Mouse (Mus musculus): ENCODE measurements around the gene Gm20708. TPM values are rescaled to one million over a fixed set of nuclear protein-coding genes. Genes with fewer than 3 reads are reported as not detected.

Gene Gm20708
- total RNA-seq, 2 experiments from 2014 or later, result 0.86 to 2.6 TPM

DNA sequence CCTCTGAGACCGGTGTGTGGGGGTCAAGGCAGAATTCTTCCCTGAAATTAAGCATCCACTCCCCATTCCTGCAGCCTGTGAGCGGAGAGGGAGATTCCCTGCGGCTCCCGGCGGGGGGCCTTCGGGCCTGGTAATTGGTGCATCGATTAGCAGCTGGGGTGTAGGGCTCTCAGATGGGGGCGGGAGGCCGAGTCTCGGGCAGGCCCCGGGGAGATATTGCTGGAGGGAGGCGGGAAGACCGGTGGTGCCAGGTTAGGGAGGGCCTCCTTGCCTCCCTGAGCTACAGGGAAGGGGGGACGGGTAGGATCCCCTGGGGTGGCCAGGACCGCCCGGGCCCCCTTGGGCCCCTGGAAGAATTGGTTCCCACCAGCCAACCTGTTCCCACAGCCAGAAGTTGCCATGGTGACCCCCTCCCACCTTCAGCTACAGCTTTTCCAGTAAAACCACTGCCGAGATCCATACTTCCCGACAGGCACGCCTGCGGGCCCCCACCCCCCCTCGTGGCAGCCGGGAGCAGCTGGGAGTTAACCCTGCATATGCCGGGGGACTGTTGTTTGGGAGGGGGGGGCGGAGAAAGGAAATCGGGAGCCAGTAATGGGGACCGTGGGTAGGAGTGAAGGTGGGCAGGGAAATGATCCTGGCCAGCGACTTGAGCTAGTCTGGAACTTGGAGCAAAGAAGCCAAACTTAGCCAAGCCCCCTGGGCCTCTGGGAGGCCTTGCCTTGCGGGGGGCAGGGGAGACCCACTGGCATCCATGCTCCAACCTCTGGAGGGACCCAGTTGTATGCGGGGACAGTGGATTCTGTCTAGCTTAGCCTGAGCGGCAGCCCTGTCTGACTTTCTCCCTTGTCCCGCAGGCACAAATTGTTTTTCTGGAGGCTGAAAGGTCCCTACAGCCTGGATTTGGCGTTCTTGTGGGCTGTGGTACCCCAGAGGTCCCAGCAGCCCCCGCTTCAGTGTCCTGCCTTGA is 79.7 kb downstream of the Gm20708 start:
- DNase-seq (ENCODE audit: low spot score in 2 of 2), result no peak

Other genes with a start within 250 kb of the Gm20708 start
- 10 to 100 TPM; 53.3 to 54.9 TPM for gene Tnrc6c, start 155.4 kb upstream of the Gm20708 start, total RNA-seq (2021)
- gene Tmc8, start 27.6 kb upstream of the Gm20708 start, total RNA-seq (2021), result 1 to 10 TPM in 1 of 2 experiments, under 1 TPM in 1; 0.40 to 1.1 TPM
- 1 to 10 TPM; 7.0 to 7.3 TPM for gene Tmc6, start 27.5 kb upstream of the Gm20708 start, total RNA-seq (2021)
- not detected for gene 6030468B19Rik, start 12.0 kb upstream of the Gm20708 start, total RNA-seq (2021)
- 10 to 100 TPM in 1 of 2 experiments, 1 to 10 TPM in 1; 9.3 to 15.8 TPM for gene Syngr2, start within 50 bp of the Gm20708 start, total RNA-seq (2021)
- gene Afmid, start 16.3 kb downstream of the Gm20708 start, total RNA-seq (2021), result 1 to 10 TPM; 4.1 to 6.3 TPM
- gene Tk1, start 16.4 kb downstream of the Gm20708 start, total RNA-seq (2021), result under 1 TPM; 0.84 to 0.98 TPM
- gene Birc5, start 39.6 kb downstream of the Gm20708 start, total RNA-seq (2021), result under 1 TPM; 0.65 to 0.87 TPM
- gene Tmem235, start 51.1 kb downstream of the Gm20708 start, total RNA-seq (2021), result not detected
- 1 to 10 TPM; 2.8 to 5.0 TPM for gene Tha1, start 63.8 kb downstream of the Gm20708 start, total RNA-seq (2021)
- 1 to 10 TPM; 4.5 to 4.9 TPM for gene Socs3, start 160.4 kb downstream of the Gm20708 start, total RNA-seq (2021)
- 10 to 100 TPM; 87.1 to 89.0 TPM for gene Pgs1, start 176.6 kb downstream of the Gm20708 start, total RNA-seq (2021)

All from left cerebral cortex, adult 18-20 months (tissue).